Mouse (Mus musculus): Measurements from ENCODE around the gene Kif18b.

GRCm38 (mm10) chr11:102963855-102964546 is 39.1 kb upstream of the Kif18b start:
- TF ChIP-seq CTCF (IDR thresholded peaks at IDR 0.05; ENCODE audit: low read depth): no peak
- no peak for TF ChIP-seq EP300 (IDR thresholded peaks at IDR 0.05; ENCODE audit: low read depth)
